Mouse (Mus musculus): ENCODE data around the gene Gm3468. TPM values are rescaled to one million over a fixed set of nuclear protein-coding genes. Genes with fewer than 3 reads are reported as not detected.
"Not testable (repeated sequence)": the region's sequence is repeated elsewhere in the genome, so short reads cannot be mapped to it uniquely, and the experiment has no call there.

The Gm3468 gene
- 5.2 and 5.6 TPM in 2 replicates for polyA plus RNA-seq (2015; fragmentation: Nextera tagmentation; extraction: Ambion mirVana)

- peak; percentile 89 for ATAC-seq (ENCODE audit: low FRiP score)
- Histone ChIP-seq H3K4me3 (peak within 1 kb of the TSS; percentile 42), H3K4me2 (peak within 1 kb of the TSS; percentile 50), H3K9ac (peak within 1 kb of the TSS; percentile 60)
- H3K9me3 ChIP-seq; H3K36me3 ChIP-seq; H3K27ac ChIP-seq; H3K4me1 ChIP-seq (replicated peaks); H3K27me3 ChIP-seq: not testable (repeated sequence)
- under 1% methylated on average over 37 of the region's 51 CpGs for WGBS
Observed at GRCm38 (mm10) chr14:6108272-6108925, at the start of gene Gm3468. Gene Gm3468 (minus strand): TSS chr14:6108665.

GRCm38 (mm10) chr14:6125707-6126106, 17.2 kb upstream of the Gm3468 start, which contains the start of gene Gm3476:
Gene Gm3476 (minus strand): TSS chr14:6125807.
- not testable (repeated sequence) for H3K4me3 ChIP-seq; H3K27ac ChIP-seq; H3K4me1 ChIP-seq (replicated peaks); H3K9me3 ChIP-seq; H3K36me3 ChIP-seq; ATAC-seq (ENCODE audit: low FRiP score); H3K9ac ChIP-seq; H3K4me2 ChIP-seq; H3K27me3 ChIP-seq
- WGBS: no CpG with 5 or more reads among the region's 1 CpGs

GRCm38 (mm10) chr14:6107500-6107899, 965 bp downstream of the Gm3468 start:
- Histone ChIP-seq H3K9ac (0 out of 2 replicates have a peak overlapping the region, but pooled peaks have one; percentile 60), H3K4me2 (peak overlapping the region; percentile 50), H3K4me3 (peak overlapping the region; percentile 42)
- 15% methylated on average over 9 of the region's 9 CpGs for WGBS
- not testable (repeated sequence) for H3K27ac ChIP-seq; H3K9me3 ChIP-seq; H3K36me3 ChIP-seq; H3K27me3 ChIP-seq; ATAC-seq (ENCODE audit: low FRiP score); H3K4me1 ChIP-seq (replicated peaks)

GRCm38 (mm10) chr14:6093842-6094241, 14.6 kb downstream of the Gm3468 start, which contains the start of gene Gm8206:
Gene Gm8206 (minus strand): TSS chr14:6093942.
- WGBS: 82% methylated on average over 3 of the region's 3 CpGs

GRCm38 (mm10) chr14:6058167-6058566, 50.3 kb downstream of the Gm3468 start, which contains the start of gene Gm6337:
Gene Gm6337 (minus strand): TSS chr14:6058267.
- WGBS: 86% methylated on average over 4 of the region's 4 CpGs
- ATAC-seq (ENCODE audit: low FRiP score): not testable (repeated sequence)

More at GRCm38 (mm10) chr14:6093842-6094241, 14.6 kb downstream of the Gm3468 start, which contains the start of gene Gm8206:
- H3K4me1 ChIP-seq (replicated peaks); H3K9me3 ChIP-seq; H3K27me3 ChIP-seq; H3K27ac ChIP-seq; H3K9ac ChIP-seq; H3K4me2 ChIP-seq; H3K36me3 ChIP-seq; H3K4me3 ChIP-seq; ATAC-seq (ENCODE audit: low FRiP score): not testable (repeated sequence)

More at GRCm38 (mm10) chr14:6058167-6058566, 50.3 kb downstream of the Gm3468 start, which contains the start of gene Gm6337:
- not testable (repeated sequence) for H3K4me3 ChIP-seq; H3K4me1 ChIP-seq (replicated peaks); H3K27ac ChIP-seq; H3K9ac ChIP-seq; H3K36me3 ChIP-seq; H3K4me2 ChIP-seq; H3K9me3 ChIP-seq; H3K27me3 ChIP-seq

Other genes with a start within 250 kb of the Gm3468 start
- 0.80 and 1.1 TPM in 2 replicates for gene Gm8237, start 228.3 kb downstream of the Gm3468 start, polyA plus RNA-seq (2015; fragmentation: Nextera tagmentation; extraction: Ambion mirVana)
- 2.8 and 3.3 TPM in 2 replicates for gene Gm3248, start 146.9 kb downstream of the Gm3468 start, polyA plus RNA-seq (2015; fragmentation: Nextera tagmentation; extraction: Ambion mirVana)
- not detected in 2 replicates for gene Gm3453, start 129.5 kb downstream of the Gm3468 start, polyA plus RNA-seq (2015; fragmentation: Nextera tagmentation; extraction: Ambion mirVana)
- not detected in 2 replicates for gene Gm6337, start 50.4 kb downstream of the Gm3468 start, polyA plus RNA-seq (2015; fragmentation: Nextera tagmentation; extraction: Ambion mirVana)
- gene Gm8206, start 14.7 kb downstream of the Gm3468 start, polyA plus RNA-seq (2015; fragmentation: Nextera tagmentation; extraction: Ambion mirVana): 2.9 and 4.1 TPM in 2 replicates
- not detected in 2 replicates for gene Gm3476, start 17.1 kb upstream of the Gm3468 start, polyA plus RNA-seq (2015; fragmentation: Nextera tagmentation; extraction: Ambion mirVana)
- not detected in 2 replicates for gene Gm21560, start 110.6 kb upstream of the Gm3468 start, polyA plus RNA-seq (2015; fragmentation: Nextera tagmentation; extraction: Ambion mirVana)
- 6.8 and 7.6 TPM in 2 replicates for gene Gm3411, start 178.6 kb upstream of the Gm3468 start, polyA plus RNA-seq (2015; fragmentation: Nextera tagmentation; extraction: Ambion mirVana)
- not detected in 2 replicates for gene Gm21103, start 196.2 kb upstream of the Gm3468 start, polyA plus RNA-seq (2015; fragmentation: Nextera tagmentation; extraction: Ambion mirVana)
- not detected in 2 replicates for gene Gm3618, start 235.0 kb upstream of the Gm3468 start, polyA plus RNA-seq (2015; fragmentation: Nextera tagmentation; extraction: Ambion mirVana)